Mouse (Mus musculus): Measurements from ENCODE around the gene Ssbp3.

DNA sequence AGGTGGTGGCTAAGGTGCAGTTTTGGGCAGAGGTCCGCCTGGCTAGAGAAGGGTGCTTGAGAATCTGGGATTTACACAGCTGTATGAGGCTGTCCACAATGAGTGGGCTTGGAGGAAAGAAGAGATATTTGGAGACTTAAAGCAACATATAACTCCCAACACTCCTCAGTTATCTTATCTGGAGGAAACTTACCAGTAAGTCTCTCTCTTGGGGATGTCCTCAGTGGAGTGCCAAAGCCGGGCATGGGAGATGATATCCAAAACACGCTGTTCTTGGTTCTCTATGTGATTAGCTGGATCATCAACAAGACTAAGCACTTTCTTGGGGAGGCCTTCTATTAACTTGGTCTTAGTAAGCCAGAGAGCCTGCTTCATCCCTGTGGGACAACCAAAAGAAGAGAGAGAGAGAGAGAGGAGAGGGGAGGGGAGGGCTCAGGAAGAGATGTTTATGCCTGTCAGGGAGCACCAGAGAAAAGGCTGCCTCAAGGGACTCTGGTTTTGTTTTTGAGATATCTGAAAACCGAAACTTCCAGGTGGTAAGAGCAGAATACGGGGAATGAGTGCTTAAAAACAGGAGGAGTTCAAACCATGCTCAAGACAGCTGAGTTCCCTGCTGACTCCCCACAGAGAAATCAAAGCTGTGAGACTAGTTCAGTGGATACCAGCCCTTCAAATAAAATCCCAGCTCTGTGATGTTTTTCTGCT lies 154.0 kb downstream of the Ssbp3 start:
- no peak for TF ChIP-seq CTCF (conservative IDR thresholded peaks at IDR 0.05; ENCODE audit: low read length)
- no peak for TF ChIP-seq POU5F1 (IDR thresholded peaks at IDR 0.05; ENCODE audit: borderline replicate concordance, low read length)

Measured in E14TG2a.4 (cell line).